Mouse (Mus musculus): ENCODE measurements around the gene Klhl33. TPM values are rescaled to one million over a fixed set of nuclear protein-coding genes. Genes with fewer than 3 reads are reported as not detected.

The Klhl33 gene
- total RNA-seq, 2 experiments from 2014 or later = 50.4 to 106 TPM

Other genes starting within 250 kb of the Klhl33 start
- not detected for gene Olfr747, start 204.3 kb downstream of the Klhl33 start, total RNA-seq (2021)
- not detected for gene Olfr748, start 190.1 kb downstream of the Klhl33 start, total RNA-seq (2021)
- gene Olfr749, start 152.4 kb downstream of the Klhl33 start, total RNA-seq (2021) = not detected
- gene Ttc5, start 112.0 kb downstream of the Klhl33 start, total RNA-seq (2021) = 10 to 100 TPM; 16.3 to 20.2 TPM
- not detected for gene Ccnb1ip1, start 89.8 kb downstream of the Klhl33 start, total RNA-seq (2021)
- gene Parp2, start 89.7 kb downstream of the Klhl33 start, total RNA-seq (2021) = 10 to 100 TPM; 14.0 to 20.2 TPM
- gene Tep1, start 26.9 kb downstream of the Klhl33 start, total RNA-seq (2021) = 10 to 100 TPM in 1 of 2 experiments, 1 to 10 TPM in 1; 9.6 to 11.1 TPM
- gene Osgep, start 27.4 kb upstream of the Klhl33 start, total RNA-seq (2021) = 10 to 100 TPM; 45.2 to 48.4 TPM
- gene Apex1, start 27.5 kb upstream of the Klhl33 start, total RNA-seq (2021) = 10 to 100 TPM; 42.7 to 46.1 TPM
- gene Pip4p1, start 33.3 kb upstream of the Klhl33 start, total RNA-seq (2021) = 10 to 100 TPM; 16.4 to 20.3 TPM
- 1 to 10 TPM; 6.1 to 7.8 TPM for gene Pnp, start 33.6 kb upstream of the Klhl33 start, total RNA-seq (2021)
- 1 to 10 TPM; 5.8 to 6.7 TPM for gene Gm49342, start 47.0 kb upstream of the Klhl33 start, total RNA-seq (2021)
- gene Pnp2, start 58.5 kb upstream of the Klhl33 start, total RNA-seq (2021) = under 1 TPM; 0.52 to 0.56 TPM
- under 1 TPM in 1 of 2 experiments, not detected in 1; 0.23 TPM for gene Rnase10, start 110.2 kb upstream of the Klhl33 start, total RNA-seq (2021)
- not detected for gene Rnase9, start 144.4 kb upstream of the Klhl33 start, total RNA-seq (2021)
- gene Rnase11, start 152.7 kb upstream of the Klhl33 start, total RNA-seq (2021) = not detected
- not detected for gene Rnase12, start 160.2 kb upstream of the Klhl33 start, total RNA-seq (2021)
- not detected for gene Olfr750, start 176.9 kb upstream of the Klhl33 start, total RNA-seq (2021)
- gene Rnase4, start 193.6 kb upstream of the Klhl33 start, total RNA-seq (2021) = 10 to 100 TPM; 46.6 to 51.4 TPM
- gene Ang, start 193.6 kb upstream of the Klhl33 start, total RNA-seq (2021) = 1 to 10 TPM; 3.3 to 4.6 TPM
- gene Eddm3b, start 216.9 kb upstream of the Klhl33 start, total RNA-seq (2021) = not detected
- 1 to 10 TPM in 1 of 2 experiments, under 1 TPM in 1; 0.61 to 1.0 TPM for gene Rnase6, start 226.4 kb upstream of the Klhl33 start, total RNA-seq (2021)
- not detected for gene Rnase1, start 249.3 kb upstream of the Klhl33 start, total RNA-seq (2021)

Data from gastrocnemius, postnatal 10 days (tissue).